Mouse (Mus musculus) common myeloid progenitor, adult 5-6 weeks (primary cell): ENCODE data around the gene Olfr1489. TPM values are rescaled to one million over a fixed set of nuclear protein-coding genes. Genes with fewer than 3 reads are reported as not detected.
"Not testable (repeated sequence)": the region's sequence is repeated elsewhere in the genome, so short reads cannot be mapped to it uniquely, and the experiment has no call there.

Experiments used
- ATAC-seq: replicated peaks from 2 replicates; pipeline ENCODE4 v1.8.0; 2016; ENCODE audit warnings: low read depth, mild to moderate bottlenecking, moderate TSS enrichment, inconsistent platforms; ENCODE audit not compliant: poor library complexity, severe bottlenecking
- total RNA-seq: library from RNA; stranded (forward); fragments of 200-1000, 187-1606 nt; gene quantifications from 2 replicates; pipeline ENCODE4 v1.2.3, GENCODE M21; 2017

Olfr1489 gene
- total RNA-seq, result not detected in 2 replicates

DNA sequence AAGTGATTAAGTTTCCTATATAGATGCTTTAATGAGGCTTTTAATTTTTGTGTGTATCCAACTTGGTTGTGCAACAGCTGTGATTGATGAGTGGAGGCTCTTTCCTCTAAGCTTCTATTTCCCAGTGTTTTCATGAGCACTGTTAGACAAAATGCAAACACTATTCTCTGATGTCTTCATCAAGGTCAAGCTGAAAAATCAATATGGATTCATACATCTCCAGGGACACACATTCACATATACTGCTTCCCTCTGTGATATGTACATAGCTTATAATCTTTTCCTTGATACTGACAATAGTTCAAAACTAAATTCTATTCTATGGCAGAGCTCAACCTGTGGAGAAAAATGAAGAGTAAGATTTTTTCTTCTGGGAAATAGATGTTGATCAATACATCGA lies at the start of gene Olfr1489:
TSS of gene Olfr1489 (plus strand) at position 301 of the 400 bp plus-strand sequence.
- ATAC-seq, result no peak

DNA sequence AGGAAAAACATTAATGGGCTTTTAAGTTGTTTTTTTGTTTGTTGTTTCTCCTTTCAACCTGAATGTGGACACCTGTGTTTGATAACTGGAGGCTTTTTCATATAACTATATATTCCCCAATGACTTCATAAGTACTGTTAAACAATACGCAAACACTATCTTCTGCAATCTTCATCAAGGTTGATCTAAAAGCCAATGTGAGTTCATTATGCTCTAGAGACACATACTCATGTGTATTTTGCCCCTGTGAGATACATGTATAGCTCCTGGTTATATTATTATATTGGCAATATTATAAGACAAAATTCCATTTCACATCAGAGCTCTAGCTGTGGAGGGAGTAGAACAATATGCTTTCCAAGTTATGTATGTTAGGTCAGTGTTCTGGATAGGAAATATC lies 48.2 kb upstream of the Olfr1489 start, which contains the start of gene Olfr1484:
TSS of gene Olfr1484 (plus strand) at position 301 of the 400 bp plus-strand sequence.
- no peak for ATAC-seq

DNA sequence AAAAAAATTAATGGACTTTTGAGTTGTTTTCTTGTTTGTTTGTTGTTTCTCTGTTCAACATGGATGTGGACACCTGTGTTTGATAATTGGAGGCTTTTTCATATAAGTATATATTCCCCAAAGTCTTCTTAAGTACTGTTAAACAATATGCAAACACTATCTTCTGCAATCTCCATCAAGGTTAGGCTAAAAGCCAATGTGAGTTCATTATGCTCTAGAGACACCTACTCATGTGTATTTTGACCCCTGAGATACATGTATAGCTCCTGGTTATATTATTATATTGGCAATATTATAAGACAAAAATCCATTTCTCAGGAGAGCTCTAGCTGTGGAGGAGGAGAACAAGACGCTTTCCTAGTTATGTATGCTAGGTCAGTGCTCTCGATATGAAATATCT lies 14.3 kb upstream of the Olfr1489 start, which contains the start of gene Olfr1487:
TSS of gene Olfr1487 (plus strand) at position 301 of the 400 bp plus-strand sequence.
- ATAC-seq, result not testable (repeated sequence)

DNA sequence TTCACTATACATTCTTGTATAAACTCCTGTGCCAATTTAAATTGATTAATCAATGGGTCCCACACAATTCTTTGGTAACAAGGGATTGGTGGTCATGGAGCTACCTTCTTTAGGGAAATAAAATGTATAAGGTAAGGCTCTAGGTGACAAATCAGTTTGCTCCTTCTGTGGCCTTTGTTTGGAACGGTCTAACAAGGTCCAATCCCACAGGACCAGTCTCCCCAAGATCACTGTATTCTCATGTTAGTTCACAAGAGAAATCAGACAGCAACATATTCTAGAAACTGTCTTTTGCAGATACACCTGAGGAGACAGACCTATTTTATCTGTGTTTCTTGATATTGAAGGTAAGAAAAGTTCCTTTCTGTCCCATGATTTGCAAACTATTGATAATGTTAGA lies 19.4 kb downstream of the Olfr1489 start, which contains the start of gene Olfr1490:
TSS of gene Olfr1490 (plus strand) at position 301 of the 400 bp plus-strand sequence.
- ATAC-seq, result no peak

Other genes starting within 250 kb of the Olfr1489 start
- not detected in 2 replicates for gene Olfr1469, start 223.8 kb upstream of the Olfr1489 start, total RNA-seq
- not detected in 2 replicates for gene Olfr1471, start 188.2 kb upstream of the Olfr1489 start, total RNA-seq
- not detected in 2 replicates for gene Olfr1472, start 175.5 kb upstream of the Olfr1489 start, total RNA-seq
- gene Olfr1474, start 162.1 kb upstream of the Olfr1489 start, total RNA-seq, result not detected in 2 replicates
- gene Olfr1475, start 151.4 kb upstream of the Olfr1489 start, total RNA-seq, result not detected in 2 replicates
- gene Olfr1477, start 131.1 kb upstream of the Olfr1489 start, total RNA-seq, result not detected in 2 replicates
- not detected in 2 replicates for gene Olfr1480, start 103.7 kb upstream of the Olfr1489 start, total RNA-seq
- gene Olfr1484, start 48.1 kb upstream of the Olfr1489 start, total RNA-seq, result not detected in 2 replicates
- not detected in 2 replicates for gene Olfr1487, start 14.2 kb upstream of the Olfr1489 start, total RNA-seq
- not detected in 2 replicates for gene Olfr1490, start 19.5 kb downstream of the Olfr1489 start, total RNA-seq
- not detected in 2 replicates for gene Olfr1491, start 65.6 kb downstream of the Olfr1489 start, total RNA-seq
- not detected in 2 replicates for gene Olfr1493-ps1, start 91.7 kb downstream of the Olfr1489 start, total RNA-seq
- not detected in 2 replicates for gene Olfr1494, start 108.1 kb downstream of the Olfr1489 start, total RNA-seq
- gene Olfr1495, start 133.0 kb downstream of the Olfr1489 start, total RNA-seq, result not detected in 2 replicates
- gene Olfr1496, start 146.3 kb downstream of the Olfr1489 start, total RNA-seq, result not detected in 2 replicates
- gene Olfr1497, start 166.6 kb downstream of the Olfr1489 start, total RNA-seq, result not detected in 2 replicates
- not detected in 2 replicates for gene Olfr1499, start 187.8 kb downstream of the Olfr1489 start, total RNA-seq
- gene Olfr1500, start 198.9 kb downstream of the Olfr1489 start, total RNA-seq, result not detected in 2 replicates
- gene Olfr1501, start 219.1 kb downstream of the Olfr1489 start, total RNA-seq, result not detected in 2 replicates
- not detected in 2 replicates for gene Olfr1502, start 230.2 kb downstream of the Olfr1489 start, total RNA-seq